Mouse (Mus musculus): ENCODE data around the gene Mfap5. TPM values are rescaled to one million over a fixed set of nuclear protein-coding genes. Genes with fewer than 3 reads are reported as not detected.

Gene Mfap5
- polyA plus RNA-seq, 1 experiment = 0.26 TPM

GRCm38 (mm10) chr6:122493799-122494472 is 11.7 kb upstream of the Mfap5 start:
- TF ChIP-seq MYOD1 (IDR thresholded peaks at IDR 0.05; ENCODE audit: control insufficient read depth, insufficient read length, low read depth) = no peak
- TF ChIP-seq FOSL1 (IDR thresholded peaks at IDR 0.05; ENCODE audit: insufficient read depth, low read length, poor library complexity, severe bottlenecking) = no peak
- no peak for TF ChIP-seq CEBPB (IDR thresholded peaks at IDR 0.05; ENCODE audit: low read depth)
- no peak for TF ChIP-seq MAX (IDR thresholded peaks at IDR 0.05)
- no peak for TF ChIP-seq USF1 (IDR thresholded peaks at IDR 0.05; ENCODE audit: low read depth)
- no peak overlapping the region for H3K4me3 ChIP-seq (ENCODE audit: insufficient read depth, poor library complexity, severe bottlenecking)
- peaks cover 9% of the 10 kb centered on the region for H3K27me3 ChIP-seq (ENCODE audit: control insufficient read depth, insufficient read depth, insufficient read length)

DNA sequence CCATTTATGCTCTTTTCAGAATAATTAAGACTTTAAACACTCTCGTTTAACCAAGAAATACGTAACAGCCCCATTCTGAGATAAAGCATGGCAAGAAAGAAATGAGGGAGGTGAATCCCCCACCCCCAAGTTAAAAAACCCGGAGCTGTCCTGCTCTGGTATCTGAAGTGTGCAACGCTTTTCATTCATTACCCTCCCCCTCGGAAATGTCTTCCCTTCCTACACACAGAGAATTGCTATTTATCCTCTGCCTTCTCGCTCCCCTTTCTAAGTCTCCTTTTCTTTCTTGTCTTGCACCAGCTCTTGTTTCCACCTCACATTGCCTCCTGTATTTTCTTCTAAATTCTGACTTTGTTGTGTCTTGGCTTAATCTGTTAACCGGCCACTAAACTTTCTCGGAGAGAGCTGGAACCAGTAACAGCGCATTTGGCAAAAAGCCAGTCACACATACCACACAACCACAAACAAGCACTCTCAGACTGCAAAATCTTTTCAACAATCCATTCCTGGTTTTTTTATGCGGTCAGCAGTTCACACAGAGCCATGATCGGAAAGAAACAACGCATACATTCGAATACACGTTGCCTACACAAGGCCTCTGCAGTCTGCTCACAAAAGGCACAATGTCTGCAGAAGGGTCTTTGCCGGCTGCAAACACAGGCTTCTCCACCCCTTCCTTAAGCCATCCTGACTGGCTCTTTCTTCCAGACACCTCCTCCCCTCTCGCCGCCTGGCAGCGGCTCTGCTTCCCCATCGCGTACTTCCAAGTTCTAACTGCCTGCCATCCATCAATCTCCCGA is 10.4 kb upstream of the Mfap5 start:
- TF ChIP-seq MAX (IDR thresholded peaks at IDR 0.05) (no peak), CEBPB (IDR thresholded peaks at IDR 0.05; ENCODE audit: low read depth) (no peak), USF1 (IDR thresholded peaks at IDR 0.05; ENCODE audit: low read depth) (no peak), MYOD1 (IDR thresholded peaks at IDR 0.05; ENCODE audit: control insufficient read depth, insufficient read length, low read depth) (no peak), FOSL1 (IDR thresholded peaks at IDR 0.05; ENCODE audit: insufficient read depth, low read length, poor library complexity, severe bottlenecking) (no peak), MYOG (IDR thresholded peaks at IDR 0.05; ENCODE audit: control insufficient read depth, extremely low read depth, insufficient read length) (no peak), CTCF (IDR thresholded peaks at IDR 0.05; ENCODE audit: control insufficient read depth, insufficient read depth, insufficient read length) (no peak)

More at GRCm38 (mm10) chr6:122493799-122494472, 11.7 kb upstream of the Mfap5 start:
- no peaks in the 10 kb centered on the region for H3K79me3 ChIP-seq (ENCODE audit: low read depth)
- no peaks in the 10 kb centered on the region for H3K36me3 ChIP-seq (ENCODE audit: control insufficient read depth, insufficient read depth)
- H3ac ChIP-seq (ENCODE audit: control insufficient read depth, insufficient read length, low read depth) = no peak overlapping the region
- no peaks in the 10 kb centered on the region for H3K79me2 ChIP-seq (ENCODE audit: control insufficient read depth, insufficient read depth)

DNA sequence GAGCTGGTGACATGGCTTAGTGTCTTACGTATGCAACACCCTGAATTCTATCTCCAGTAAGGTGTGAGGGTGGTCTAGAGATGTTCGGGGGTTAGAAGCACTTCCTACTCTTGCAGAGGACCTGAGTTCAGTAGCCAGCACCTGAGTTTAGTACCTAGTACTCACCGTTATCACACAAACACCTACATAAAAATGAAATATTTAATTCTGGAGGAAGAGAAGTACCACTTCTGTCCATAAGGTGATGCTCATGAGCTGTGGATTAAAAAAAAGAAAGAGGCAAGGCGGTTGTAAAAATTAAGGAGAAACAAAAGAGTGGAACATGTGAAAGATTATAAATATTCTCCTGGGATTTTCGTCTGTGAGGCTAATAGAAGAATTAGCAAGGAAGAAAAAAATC is 9.1 kb upstream of the Mfap5 start:
- Histone ChIP-seq H3K36me3 (ENCODE audit: control insufficient read depth, insufficient read depth) (no peaks in the 10 kb centered on the region), H3K79me3 (ENCODE audit: low read depth) (no peaks in the 10 kb centered on the region), H3ac (ENCODE audit: control insufficient read depth, insufficient read length, low read depth) (no peak overlapping the region), H3K4me3 (ENCODE audit: insufficient read depth, poor library complexity, severe bottlenecking) (no peak overlapping the region), H3K27me3 (ENCODE audit: control insufficient read depth, insufficient read depth, insufficient read length) (peaks cover 9% of the 10 kb centered on the region), H3K79me2 (ENCODE audit: control insufficient read depth, insufficient read depth) (no peaks in the 10 kb centered on the region)
- TF ChIP-seq FOSL1 (IDR thresholded peaks at IDR 0.05; ENCODE audit: insufficient read depth, low read length, poor library complexity, severe bottlenecking) (no peak), MYOG (IDR thresholded peaks at IDR 0.05; ENCODE audit: control insufficient read depth, extremely low read depth, insufficient read length) (no peak), MYOD1 (IDR thresholded peaks at IDR 0.05; ENCODE audit: control insufficient read depth, insufficient read length, low read depth) (no peak), CEBPB (IDR thresholded peaks at IDR 0.05; ENCODE audit: low read depth) (no peak), USF1 (IDR thresholded peaks at IDR 0.05; ENCODE audit: low read depth) (no peak), MAX (IDR thresholded peaks at IDR 0.05) (no peak), CTCF (IDR thresholded peaks at IDR 0.05; ENCODE audit: control insufficient read depth, insufficient read depth, insufficient read length) (no peak)

More for the DNA sequence above, 10.4 kb upstream of the Mfap5 start:
- Histone ChIP-seq H3K27me3 (ENCODE audit: control insufficient read depth, insufficient read depth, insufficient read length) (peaks cover 9% of the 10 kb centered on the region), H3K79me2 (ENCODE audit: control insufficient read depth, insufficient read depth) (no peaks in the 10 kb centered on the region), H3K79me3 (ENCODE audit: low read depth) (no peaks in the 10 kb centered on the region), H3K36me3 (ENCODE audit: control insufficient read depth, insufficient read depth) (no peaks in the 10 kb centered on the region), H3ac (ENCODE audit: control insufficient read depth, insufficient read length, low read depth) (no peak overlapping the region), H3K4me3 (ENCODE audit: insufficient read depth, poor library complexity, severe bottlenecking) (no peak overlapping the region)

GRCm38 (mm10) chr6:122498661-122499060 is 7.0 kb upstream of the Mfap5 start, which contains the start of gene Rimklb:
TSS of gene Rimklb (minus strand) at chr6:122498761.
- H3K79me3 ChIP-seq (ENCODE audit: low read depth) = no peaks in the 10 kb centered on the region
- TF ChIP-seq MYOG (IDR thresholded peaks at IDR 0.05; ENCODE audit: control insufficient read depth, extremely low read depth, insufficient read length) (no peak), FOSL1 (IDR thresholded peaks at IDR 0.05; ENCODE audit: insufficient read depth, low read length, poor library complexity, severe bottlenecking) (no peak), CEBPB (IDR thresholded peaks at IDR 0.05; ENCODE audit: low read depth) (no peak)
- H3K27me3 ChIP-seq (ENCODE audit: control insufficient read depth, insufficient read depth, insufficient read length) = peaks cover 9% of the 10 kb centered on the region
- no peaks in the 10 kb centered on the region for H3K79me2 ChIP-seq (ENCODE audit: control insufficient read depth, insufficient read depth)
- H3K4me3 ChIP-seq (ENCODE audit: insufficient read depth, poor library complexity, severe bottlenecking) = no peak within 1 kb of the TSS
- no peak within 1 kb of the TSS for H3ac ChIP-seq (ENCODE audit: control insufficient read depth, insufficient read length, low read depth)
- H3K36me3 ChIP-seq (ENCODE audit: control insufficient read depth, insufficient read depth) = no peaks in the 10 kb centered on the region

DNA sequence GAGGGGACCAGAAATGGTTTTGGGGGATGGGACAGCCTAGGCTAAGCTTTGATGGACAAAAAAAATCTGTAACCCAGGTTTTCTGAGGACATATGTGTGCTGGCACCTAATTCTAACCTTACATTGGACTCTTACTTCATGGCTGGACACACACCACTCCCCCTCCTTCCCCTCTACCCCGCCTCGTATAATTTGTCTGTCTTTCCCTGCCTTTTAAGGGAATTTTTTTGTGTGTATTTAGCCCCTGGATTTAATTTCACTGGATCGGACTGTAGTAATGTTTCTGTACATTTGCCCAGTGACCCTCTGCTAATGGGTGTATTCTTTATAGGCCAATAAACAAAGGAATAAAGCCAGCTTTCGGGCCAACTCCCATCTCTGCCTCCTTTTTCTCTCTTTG is 604 bp upstream of the Mfap5 start:
- TF ChIP-seq USF1 (IDR thresholded peaks at IDR 0.05; ENCODE audit: low read depth) (no peak), CEBPB (IDR thresholded peaks at IDR 0.05; ENCODE audit: low read depth) (no peak), CTCF (IDR thresholded peaks at IDR 0.05; ENCODE audit: control insufficient read depth, insufficient read depth, insufficient read length) (no peak), MYOG (IDR thresholded peaks at IDR 0.05; ENCODE audit: control insufficient read depth, extremely low read depth, insufficient read length) (no peak), MYOD1 (IDR thresholded peaks at IDR 0.05; ENCODE audit: control insufficient read depth, insufficient read length, low read depth) (no peak), FOSL1 (IDR thresholded peaks at IDR 0.05; ENCODE audit: insufficient read depth, low read length, poor library complexity, severe bottlenecking) (no peak), MAX (IDR thresholded peaks at IDR 0.05) (no peak)
- Histone ChIP-seq H3K79me3 (ENCODE audit: low read depth) (no peaks in the 10 kb centered on the region), H3K4me3 (ENCODE audit: insufficient read depth, poor library complexity, severe bottlenecking) (no peak overlapping the region), H3K27me3 (ENCODE audit: control insufficient read depth, insufficient read depth, insufficient read length) (no peaks in the 10 kb centered on the region), H3K79me2 (ENCODE audit: control insufficient read depth, insufficient read depth) (no peaks in the 10 kb centered on the region), H3ac (ENCODE audit: control insufficient read depth, insufficient read length, low read depth) (no peak overlapping the region), H3K36me3 (ENCODE audit: control insufficient read depth, insufficient read depth) (no peaks in the 10 kb centered on the region)

Data from C2C12 (cell line).